ENCODE assay signal across 11 mouse cellular contexts in genomic region chr7:45162551-45162950, GRCm38 (mm10). TPM values are rescaled to one million over a fixed set of nuclear protein-coding genes. Genes with fewer than 3 reads are reported as not detected.
DNase-seq lines count a peak whose midpoint lies in the region; ATAC-seq and TF ChIP-seq lines count a peak whose summit lies in the region.
"Had no signal": no experiment of that assay in that cellular context is flagged by ENCODE, and none has a peak within 500 bp of the region (broad histone marks: within the 10 kb centered on the region; RNA-seq: fewer than 3 reads in every experiment).

No protein-coding gene starts in this region.

- H3K9me3 ChIP-seq in heart, embryonic 14.5 days (ENCODE audit: control insufficient read depth, low read length): no peaks in the 10 kb centered on the region
- H3K9me3 ChIP-seq in hindbrain, embryonic 11.5 days (ENCODE audit: control insufficient read depth, low read length): no peaks in the 10 kb centered on the region
- no peaks in the 10 kb centered on the region for H3K9me3 ChIP-seq in midbrain, embryonic 11.5 days (ENCODE audit: control insufficient read depth, low read length)

- peaks cover 52% of the 10 kb centered on the region for H3K27me3 ChIP-seq in heart, embryonic 14.5 days (ENCODE audit: control insufficient read depth, insufficient read depth, low read length)
- H3K27me3 ChIP-seq in hindbrain, embryonic 11.5 days (ENCODE audit: control insufficient read depth, insufficient read depth, low read length): peaks cover 49% of the 10 kb centered on the region
- peaks cover 49% of the 10 kb centered on the region for H3K27me3 ChIP-seq in midbrain, embryonic 11.5 days (ENCODE audit: control insufficient read depth, insufficient read depth, low read length)

- peak overlapping the region; percentile 35 to 43; a peak in 3 of 4 replicates for H3K4me3 ChIP-seq in heart, embryonic 14.5 days (ENCODE audit: control insufficient read depth in 1 of 2, insufficient read depth in 1 of 2, low read depth in 1 of 2, low read length in 2 of 2)
- H3K4me3 ChIP-seq in bone marrow macrophage, adult 2 months (ENCODE audit: insufficient read depth, low read length): peak overlapping the region; percentile 51
- H3K4me3 ChIP-seq in hindbrain, embryonic 11.5 days (ENCODE audit: low read depth, low read length): peak overlapping the region; percentile 26
- no peak overlapping the region for H3K4me3 ChIP-seq in midbrain, embryonic 11.5 days (ENCODE audit: low read depth, low read length)

- no peak overlapping the region for H3K27ac ChIP-seq in heart, embryonic 14.5 days (replicated peaks in 1 of 2; ENCODE audit: control insufficient read depth in 1 of 2, insufficient read depth in 1 of 2, low read depth in 2 of 2, low read length in 2 of 2)
- H3K27ac ChIP-seq in bone marrow macrophage, adult 2 months (ENCODE audit: insufficient read depth, low read depth, low read length): no peak overlapping the region
- no peak overlapping the region for H3K27ac ChIP-seq in hindbrain, embryonic 11.5 days (ENCODE audit: low read depth, low read length)
- no peak overlapping the region for H3K27ac ChIP-seq in midbrain, embryonic 11.5 days (ENCODE audit: low read depth, low read length)

- TF ChIP-seq CTCF in bone marrow macrophage, adult 2 months (IDR thresholded peaks at IDR 0.05; ENCODE audit: low read depth, low read length): no peak; the same call in 1 of the 2 replicates

- no peak overlapping the region for H3K9ac ChIP-seq in heart, embryonic 14.5 days (ENCODE audit: low read length)
- H3K9ac ChIP-seq in hindbrain, embryonic 11.5 days (ENCODE audit: low read depth, low read length): no peak overlapping the region
- H3K9ac ChIP-seq in midbrain, embryonic 11.5 days (ENCODE audit: low read length): no peak overlapping the region

- peaks cover 30% of the 10 kb centered on the region for H3K36me3 ChIP-seq in heart, embryonic 14.5 days (ENCODE audit: control insufficient read depth, insufficient read depth, low read length)
- 0 out of 2 replicates have a peak, but pooled peaks cover 2% of the 10 kb centered on the region for H3K36me3 ChIP-seq in hindbrain, embryonic 11.5 days (ENCODE audit: control insufficient read depth, insufficient read depth, low read length)
- H3K36me3 ChIP-seq in midbrain, embryonic 11.5 days (ENCODE audit: control insufficient read depth, insufficient read depth, low read length): no peaks in the 10 kb centered on the region; the same call in 1 of the 2 replicates

- peaks cover 6 to 10% of the 10 kb centered on the region in 2 experiments; a peak in 3 of 4 replicates for H3K4me1 ChIP-seq in heart, embryonic 14.5 days (ENCODE audit: control insufficient read depth in 2 of 2, insufficient read depth in 2 of 2, low read length in 2 of 2)
- no peaks in the 10 kb centered on the region for H3K4me1 ChIP-seq in bone marrow macrophage, adult 2 months (ENCODE audit: control insufficient read depth, insufficient read depth, low read length)
- H3K4me1 ChIP-seq in hindbrain, embryonic 11.5 days (replicated peaks; ENCODE audit: control insufficient read depth, insufficient read depth, low read length): peaks cover 9% of the 10 kb centered on the region
- H3K4me1 ChIP-seq in midbrain, embryonic 11.5 days (ENCODE audit: control insufficient read depth, insufficient read depth, low read length): peaks cover 5% of the 10 kb centered on the region

- 27% methylated on average over 6 of the region's 6 CpGs for WGBS in heart, embryonic 14.5 days
- WGBS in hindbrain, embryonic 11.5 days: 24% methylated on average over 6 of the region's 6 CpGs
- WGBS in midbrain, embryonic 11.5 days: 27% methylated on average over 6 of the region's 6 CpGs

- peak overlapping the region; percentile 72 for H3K4me2 ChIP-seq in heart, embryonic 14.5 days (ENCODE audit: low read length)
- H3K4me2 ChIP-seq in hindbrain, embryonic 11.5 days (replicated peaks; ENCODE audit: low read depth, low read length): peak overlapping the region; percentile 63
- peak overlapping the region; percentile 55 for H3K4me2 ChIP-seq in midbrain, embryonic 11.5 days

- TF ChIP-seq POLR2A in bone marrow macrophage, adult 2 months (IDR thresholded peaks at IDR 0.05; ENCODE audit: borderline replicate concordance, low read depth, low read length): no peak

- no peak for ATAC-seq in heart, embryonic 14.5 days (ENCODE audit: insufficient number of reproducible peaks, insufficient read depth, low FRiP score, low read depth)
- peak; percentile 34; the same call in 1 of the 2 replicates for ATAC-seq in hindbrain, embryonic 11.5 days (ENCODE audit: low FRiP score)
- peak; percentile 12; the same call in 1 of the 2 replicates for ATAC-seq in midbrain, embryonic 11.5 days (ENCODE audit: low FRiP score)

- DNase-seq in heart, adult 11 months: no peak
- peak; percentile 26 for DNase-seq in hindbrain, embryonic 11.5 days (ENCODE audit: low spot score)
- no peak for DNase-seq in midbrain, embryonic 11.5 days (ENCODE audit: low spot score, missing footprints)
- DNase-seq in adrenal gland, postnatal 14 days: no peak
- DNase-seq in layer of hippocampus, postnatal 36 days: no peak
- no peak for DNase-seq in lung, postnatal 25 days (ENCODE audit: low spot score)

RNA-seq across cellular contexts. Expression of gene Slc17a7, which starts 1.2 kb away (rescaled TPM):
- polyA plus RNA-seq in heart, embryonic 14.5 days (2014; fragmentation: Nextera tagmentation; extraction: Ambion mirVana): 5.3 and 7.8 TPM in 2 replicates
- polyA plus RNA-seq in bone marrow macrophage, adult 2 months (2012; ENCODE audit: insufficient read depth, insufficient read length, missing spikeins): not detected in 2 replicates
- 0.51 and 1.1 TPM in 2 replicates for polyA plus RNA-seq in hindbrain, embryonic 11.5 days (2014; fragmentation: Nextera tagmentation; extraction: Ambion mirVana)
- 0.40 and 0.51 TPM in 2 replicates for polyA plus RNA-seq in midbrain, embryonic 11.5 days (2014; fragmentation: Nextera tagmentation; extraction: Ambion mirVana)
- 0.22 and 0.79 TPM in 2 replicates for total RNA-seq in adrenal gland, postnatal 14 days (2021)
- total RNA-seq in layer of hippocampus, postnatal 36 days (2021): 1,000 to 10,000 TPM; 1,360 to 1,418 TPM
- total RNA-seq: common myeloid progenitor, adult 5-6 weeks had no signal

RNA-seq across cellular contexts. Expression of gene Aldh16a1, which starts 8.2 kb away (rescaled TPM):
- 27.8 and 31.2 TPM in 2 replicates for polyA plus RNA-seq in heart, embryonic 14.5 days (2014; fragmentation: Nextera tagmentation; extraction: Ambion mirVana)
- polyA plus RNA-seq in bone marrow macrophage, adult 2 months (2012; ENCODE audit: insufficient read depth, insufficient read length, missing spikeins): 89.0 and 111 TPM in 2 replicates
- 20.8 and 28.6 TPM in 2 replicates for polyA plus RNA-seq in hindbrain, embryonic 11.5 days (2014; fragmentation: Nextera tagmentation; extraction: Ambion mirVana)
- 22.0 and 25.7 TPM in 2 replicates for polyA plus RNA-seq in midbrain, embryonic 11.5 days (2014; fragmentation: Nextera tagmentation; extraction: Ambion mirVana)
- 59.8 and 59.9 TPM in 2 replicates for total RNA-seq in adrenal gland, postnatal 14 days (2021)
- 10 to 100 TPM; 10.5 to 18.0 TPM for total RNA-seq in layer of hippocampus, postnatal 36 days (2021)

RNA-seq across cellular contexts. Expression of gene Pih1d1, which starts 8.4 kb away (rescaled TPM):
- 86.3 and 94.5 TPM in 2 replicates for polyA plus RNA-seq in heart, embryonic 14.5 days (2014; fragmentation: Nextera tagmentation; extraction: Ambion mirVana)
- 65.7 and 66.7 TPM in 2 replicates for polyA plus RNA-seq in bone marrow macrophage, adult 2 months (2012; ENCODE audit: insufficient read depth, insufficient read length, missing spikeins)
- 105 TPM in 2 replicates for polyA plus RNA-seq in hindbrain, embryonic 11.5 days (2014; fragmentation: Nextera tagmentation; extraction: Ambion mirVana)
- 104 and 105 TPM in 2 replicates for polyA plus RNA-seq in midbrain, embryonic 11.5 days (2014; fragmentation: Nextera tagmentation; extraction: Ambion mirVana)
- total RNA-seq in adrenal gland, postnatal 14 days (2021): 55.6 and 58.5 TPM in 2 replicates
- 10 to 100 TPM; 44.5 to 46.8 TPM for total RNA-seq in layer of hippocampus, postnatal 36 days (2021)

RNA-seq across cellular contexts. Expression of gene Gfy, which starts 16.8 kb away (rescaled TPM):
- not detected in 2 replicates for polyA plus RNA-seq in heart, embryonic 14.5 days (2014; fragmentation: Nextera tagmentation; extraction: Ambion mirVana)
- not detected in 2 replicates for polyA plus RNA-seq in bone marrow macrophage, adult 2 months (2012; ENCODE audit: insufficient read depth, insufficient read length, missing spikeins)
- not detected in 2 replicates for polyA plus RNA-seq in hindbrain, embryonic 11.5 days (2014; fragmentation: Nextera tagmentation; extraction: Ambion mirVana)
- not detected in 2 replicates for polyA plus RNA-seq in midbrain, embryonic 11.5 days (2014; fragmentation: Nextera tagmentation; extraction: Ambion mirVana)
- not detected in 2 replicates for total RNA-seq in adrenal gland, postnatal 14 days (2021)
- under 1 TPM; 0.17 to 0.28 TPM for total RNA-seq in layer of hippocampus, postnatal 36 days (2021)
- total RNA-seq: common myeloid progenitor, adult 5-6 weeks; MEL had no signal

RNA-seq across cellular contexts. Expression of gene Pth2, which starts 18.2 kb away (rescaled TPM):
- 0.61 TPM in 1 of 2 replicates, not detected in the other for polyA plus RNA-seq in heart, embryonic 14.5 days (2014; fragmentation: Nextera tagmentation; extraction: Ambion mirVana)
- not detected in 2 replicates for polyA plus RNA-seq in bone marrow macrophage, adult 2 months (2012; ENCODE audit: insufficient read depth, insufficient read length, missing spikeins)
- not detected in 2 replicates for polyA plus RNA-seq in hindbrain, embryonic 11.5 days (2014; fragmentation: Nextera tagmentation; extraction: Ambion mirVana)
- polyA plus RNA-seq in midbrain, embryonic 11.5 days (2014; fragmentation: Nextera tagmentation; extraction: Ambion mirVana): 0.53 and 0.63 TPM in 2 replicates
- total RNA-seq in adrenal gland, postnatal 14 days (2021): not detected in 2 replicates
- not detected for total RNA-seq in layer of hippocampus, postnatal 36 days (2021)
- total RNA-seq: common myeloid progenitor, adult 5-6 weeks; left cerebral cortex, postnatal 10 days; MEL had no signal
